Mouse (Mus musculus) hindbrain, embryonic 16.5 days (tissue): ENCODE data around the gene Lrp11. TPM values are rescaled to one million over a fixed set of nuclear protein-coding genes. Genes with fewer than 3 reads are reported as not detected.
"Not testable (repeated sequence)": the region's sequence is repeated elsewhere in the genome, so short reads cannot be mapped to it uniquely, and the experiment has no call there.

Source experiments
- ATAC-seq: fragments of 200-750 bp; cut with Nextera tagmentation; 2 replicates; pipeline ENCODE4 v1.8.0; 2017; ENCODE audit warnings: moderate TSS enrichment, moderate library complexity
- H3K27ac ChIP-seq: fragments of 300-500 bp; sonication (generic); 2 replicates; pipeline ENCODE4 v1.5.1; 2014; ENCODE audit warnings: low read depth, mild to moderate bottlenecking, control low read depth, low read length, moderate library complexity
- H3K27me3 ChIP-seq: fragments of 300-500 bp; sonication (generic); replicated peaks from 2 replicates; pipeline ENCODE4 v1.6.1; 2014; ENCODE audit warnings: low read length; ENCODE audit not compliant: control insufficient read depth, insufficient read depth
- H3K36me3 ChIP-seq: fragments of 300-500 bp; sonication (generic); 2 replicates; pipeline ENCODE4 v1.6.1; 2014; ENCODE audit warnings: mild to moderate bottlenecking, low read length, moderate library complexity, mixed read lengths; ENCODE audit not compliant: control insufficient read depth, insufficient read depth
- H3K4me1 ChIP-seq: fragments of 300-500 bp; sonication (generic); 2 replicates; pipeline ENCODE4 v1.6.1; 2014; ENCODE audit warnings: low read depth, low read length; ENCODE audit not compliant: control insufficient read depth, insufficient read depth
- H3K4me2 ChIP-seq: fragments of 300-500 bp; sonication (generic); 2 replicates; pipeline ENCODE4 v1.6.1; 2014; ENCODE audit warnings: mild to moderate bottlenecking, low read length, control low read depth, moderate library complexity
- H3K4me3 ChIP-seq: fragments of 300-500 bp; sonication (generic); 2 replicates; pipeline ENCODE4 v1.5.1; 2014; ENCODE audit warnings: mild to moderate bottlenecking, low read length, control low read depth, moderate library complexity
- H3K9ac ChIP-seq: fragments of 300-500 bp; sonication (generic); 2 replicates; pipeline ENCODE4 v1.6.1; 2014; ENCODE audit warnings: low read depth, mild to moderate bottlenecking, control low read depth, low read length, moderate library complexity
- H3K9me3 ChIP-seq: fragments of 300-500 bp; sonication (generic); 2 replicates; pipeline ENCODE4 v1.6.1; 2014; ENCODE audit warnings: mild to moderate bottlenecking, low read length, moderate library complexity; ENCODE audit not compliant: control insufficient read depth
- WGBS: fragments of 180-500 bp; shearing (Covaris S2); extraction: QIAGEN DNeasy Blood & Tissue Kit; methylation state at CpG from one replicate; pipeline ENCODE4 v1.1.7; 2014; 5-methylcytosine and 5-hydroxymethylcytosine counted together
- polyA plus RNA-seq: library from polyadenylated mRNA; unstranded; fragments of >200 nt; fragmentation: Nextera tagmentation; extraction: Ambion mirVana; gene quantifications from 2 replicates; pipeline ENCODE4 v1.2.1, GENCODE M21; 2015

Lrp11 gene
- polyA plus RNA-seq, 1 experiment from 2014 or later: 41.3 TPM

DNA sequence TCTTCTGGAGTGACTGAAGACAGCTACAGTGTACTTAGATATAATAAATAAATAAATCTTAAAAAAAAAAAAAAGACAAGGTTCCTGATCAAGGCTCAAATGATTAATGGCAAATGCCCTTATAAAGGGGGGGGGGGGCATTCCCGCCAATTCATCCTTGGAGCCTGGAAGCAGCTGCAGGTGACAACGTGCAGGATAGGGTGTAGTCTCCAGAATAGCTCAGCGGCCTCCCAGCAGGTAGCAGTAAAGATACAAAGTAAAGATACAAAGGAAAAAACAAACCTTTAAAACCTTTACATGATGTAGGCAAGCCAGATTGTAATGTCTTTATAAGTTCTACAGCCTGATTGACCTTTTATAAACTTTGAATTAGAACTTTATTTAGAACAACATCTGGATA, 28.0 kb downstream of the Lrp11 start:
- H3K4me2 ChIP-seq, H3K9me3 ChIP-seq, H3K27ac ChIP-seq, H3K4me1 ChIP-seq, H3K27me3 ChIP-seq, H3K9ac ChIP-seq, H3K36me3 ChIP-seq, H3K4me3 ChIP-seq, ATAC-seq: not testable (repeated sequence)
- 38% methylated on average over 3 of the region's 3 CpGs for WGBS

DNA sequence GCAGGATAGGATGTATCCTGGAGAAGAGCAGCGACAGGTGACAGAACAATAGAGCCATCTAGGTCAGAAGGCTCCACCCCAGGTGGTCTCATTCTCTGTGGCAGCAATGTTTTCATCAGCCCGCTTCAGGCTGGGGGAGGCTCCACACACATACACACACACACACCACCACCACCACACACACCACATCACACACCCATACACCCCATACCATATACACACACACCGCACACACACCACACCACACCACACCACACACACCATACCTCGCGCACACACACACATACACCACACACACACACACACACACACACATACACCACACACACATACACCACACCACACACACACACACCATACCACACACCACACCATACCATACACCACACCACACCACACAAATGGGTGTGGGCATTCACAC, 30.2 kb downstream of the Lrp11 start:
- no peak overlapping the region for H3K9ac ChIP-seq
- peaks cover 2% of the 10 kb centered on the region for H3K9me3 ChIP-seq
- no peak for ATAC-seq
- H3K27ac ChIP-seq: no peak overlapping the region
- no peaks in the 10 kb centered on the region for H3K4me1 ChIP-seq
- peaks cover 3% of the 10 kb centered on the region for H3K36me3 ChIP-seq
- no peak overlapping the region for H3K4me3 ChIP-seq
- no peaks in the 10 kb centered on the region for H3K27me3 ChIP-seq
- 74% methylated on average over 5 of the region's 5 CpGs for WGBS
- H3K4me2 ChIP-seq: no peak overlapping the region

DNA sequence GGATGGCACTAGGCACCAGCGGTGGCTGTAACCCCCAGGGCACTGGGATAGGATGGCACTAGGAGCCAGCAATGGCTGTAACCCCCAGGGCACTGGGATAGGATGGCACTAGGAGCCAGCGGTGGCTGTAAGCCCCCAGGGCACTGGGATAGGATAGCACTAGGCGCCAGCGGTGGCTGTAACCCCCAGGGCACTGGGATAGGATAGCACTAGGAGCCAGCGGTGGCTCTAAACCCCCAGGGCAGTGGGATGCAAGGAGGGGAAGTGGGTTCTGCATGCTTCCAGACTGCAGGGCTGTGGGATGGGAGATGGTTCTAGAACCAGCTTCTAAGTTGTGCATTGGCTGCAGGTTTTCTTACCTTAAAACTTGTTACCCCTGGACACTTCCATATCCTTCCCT, 31.1 kb downstream of the Lrp11 start:
- H3K4me3 ChIP-seq: no peak overlapping the region
- H3K9ac ChIP-seq: no peak overlapping the region
- ATAC-seq: no peak
- WGBS: 62% methylated on average over 5 of the region's 5 CpGs
- H3K4me2 ChIP-seq: no peak overlapping the region
- peaks cover 2% of the 10 kb centered on the region for H3K36me3 ChIP-seq
- no peaks in the 10 kb centered on the region for H3K27me3 ChIP-seq
- no peaks in the 10 kb centered on the region for H3K9me3 ChIP-seq
- H3K4me1 ChIP-seq: no peaks in the 10 kb centered on the region
- no peak overlapping the region for H3K27ac ChIP-seq

DNA sequence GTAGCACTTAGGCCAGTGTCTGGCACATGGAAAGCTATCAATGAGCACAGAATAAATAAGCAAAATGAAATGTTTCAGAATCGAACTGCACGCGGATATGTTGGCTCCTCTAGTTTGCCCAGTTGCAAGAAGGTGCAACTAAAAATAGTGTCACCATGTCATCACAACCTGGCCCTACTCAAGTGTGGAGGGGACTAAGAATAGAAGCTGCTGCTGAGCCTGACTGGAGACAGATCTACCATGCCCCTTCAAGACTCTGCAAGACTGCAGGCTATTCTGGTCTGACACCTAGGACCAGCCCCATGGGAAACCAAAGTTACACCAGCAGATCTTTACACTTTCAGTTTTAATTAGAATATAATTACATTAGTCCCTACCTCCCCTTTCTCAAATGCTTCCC, 32.8 kb downstream of the Lrp11 start:
- 89% methylated on average over 3 of the region's 3 CpGs for WGBS
- H3K27me3 ChIP-seq: no peaks in the 10 kb centered on the region
- H3K4me3 ChIP-seq: no peak overlapping the region

DNA sequence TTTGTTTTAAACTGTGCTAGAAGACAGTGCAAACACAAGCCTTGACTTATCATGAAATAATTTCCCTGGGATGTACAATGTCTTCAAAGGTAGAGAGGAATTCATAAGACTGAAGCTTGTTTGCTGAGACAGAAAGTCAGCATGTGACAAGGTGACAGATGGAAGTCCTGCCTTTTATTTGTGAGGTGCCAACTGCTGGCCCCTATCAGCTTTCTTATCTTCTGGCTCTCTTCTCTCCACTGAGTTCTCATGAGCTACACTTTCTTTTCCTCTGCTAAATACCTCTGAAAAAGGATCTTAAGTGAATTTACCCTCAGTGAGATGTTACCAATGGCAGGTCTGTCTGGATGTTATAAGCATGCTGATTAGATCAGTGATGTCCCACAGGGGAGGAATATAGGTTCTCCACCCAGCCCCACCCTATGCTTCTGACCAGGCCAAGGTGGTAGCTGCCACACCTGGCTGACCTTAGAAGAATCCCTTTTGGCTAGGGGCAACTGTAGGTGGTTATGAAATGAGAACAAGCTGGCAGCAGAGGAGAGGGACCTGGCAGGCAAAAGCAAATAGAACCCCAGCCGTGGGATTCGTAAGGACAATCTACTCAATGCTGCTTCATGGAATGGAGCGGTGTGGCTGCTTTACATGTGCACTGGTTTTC, 34.4 kb downstream of the Lrp11 start:
- no peaks in the 10 kb centered on the region for H3K9me3 ChIP-seq
- no peak for ATAC-seq
- H3K27me3 ChIP-seq: no peaks in the 10 kb centered on the region
- H3K4me3 ChIP-seq: no peak overlapping the region
- peaks cover 6% of the 10 kb centered on the region for H3K36me3 ChIP-seq
- H3K4me1 ChIP-seq: no peaks in the 10 kb centered on the region
- WGBS: 92% methylated on average over 3 of the region's 3 CpGs
- no peak overlapping the region for H3K4me2 ChIP-seq
- no peak overlapping the region for H3K27ac ChIP-seq
- H3K9ac ChIP-seq: no peak overlapping the region

More for the DNA sequence above, 32.8 kb downstream of the Lrp11 start:
- ATAC-seq: no peak
- Histone ChIP-seq H3K27ac (no peak overlapping the region), H3K4me2 (no peak overlapping the region), H3K36me3 (peaks cover 3% of the 10 kb centered on the region), H3K9me3 (no peaks in the 10 kb centered on the region), H3K9ac (no peak overlapping the region), H3K4me1 (no peaks in the 10 kb centered on the region)

DNA sequence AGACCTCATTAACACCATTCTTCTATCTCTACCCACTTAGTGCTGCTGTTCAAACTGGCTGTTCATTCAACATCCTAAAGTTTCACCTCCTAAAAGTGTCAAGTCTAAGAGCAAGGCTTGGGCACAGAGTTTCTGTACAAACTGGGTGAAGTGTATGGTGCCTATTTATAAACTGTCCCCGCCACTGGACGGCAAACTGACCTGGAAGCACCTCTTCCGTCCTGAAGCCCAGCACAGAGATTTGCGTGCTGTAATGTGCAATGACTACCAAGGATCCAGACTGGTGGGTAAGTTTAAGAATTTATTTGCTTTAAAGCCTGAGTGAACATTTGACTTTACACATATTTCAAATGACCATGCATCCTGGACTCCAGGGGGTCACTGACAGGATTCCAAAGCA, 39.5 kb downstream of the Lrp11 start:
- no peak overlapping the region for H3K4me2 ChIP-seq
- H3K4me3 ChIP-seq: no peak overlapping the region
- no peak for ATAC-seq
- peaks cover 16% of the 10 kb centered on the region for H3K36me3 ChIP-seq
- H3K4me1 ChIP-seq: no peaks in the 10 kb centered on the region
- no peak overlapping the region for H3K9ac ChIP-seq
- no peaks in the 10 kb centered on the region for H3K9me3 ChIP-seq
- no peak overlapping the region for H3K27ac ChIP-seq
- no peaks in the 10 kb centered on the region for H3K27me3 ChIP-seq
- 95% methylated on average over 4 of the region's 4 CpGs for WGBS

DNA sequence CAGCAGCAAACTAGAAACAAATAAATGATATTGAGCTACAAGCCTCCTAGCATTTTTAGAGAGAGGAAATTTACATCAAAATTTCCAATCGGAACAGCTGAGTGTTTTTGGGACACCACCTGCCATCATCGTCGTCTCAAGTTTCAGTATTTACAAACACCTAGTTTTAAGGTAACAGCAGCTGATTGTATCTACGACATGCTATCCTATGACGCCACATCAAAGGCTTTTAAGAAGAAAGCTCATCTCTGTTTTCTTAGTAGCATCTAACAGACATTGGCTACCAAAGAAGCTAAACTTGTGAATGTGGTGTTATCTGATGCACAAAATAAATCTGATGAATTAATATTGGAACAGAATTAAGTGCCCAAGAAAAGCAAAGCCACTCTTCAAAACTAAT, 40.7 kb downstream of the Lrp11 start:
- ATAC-seq: no peak
- WGBS: 95% methylated on average over 5 of the region's 5 CpGs

DNA sequence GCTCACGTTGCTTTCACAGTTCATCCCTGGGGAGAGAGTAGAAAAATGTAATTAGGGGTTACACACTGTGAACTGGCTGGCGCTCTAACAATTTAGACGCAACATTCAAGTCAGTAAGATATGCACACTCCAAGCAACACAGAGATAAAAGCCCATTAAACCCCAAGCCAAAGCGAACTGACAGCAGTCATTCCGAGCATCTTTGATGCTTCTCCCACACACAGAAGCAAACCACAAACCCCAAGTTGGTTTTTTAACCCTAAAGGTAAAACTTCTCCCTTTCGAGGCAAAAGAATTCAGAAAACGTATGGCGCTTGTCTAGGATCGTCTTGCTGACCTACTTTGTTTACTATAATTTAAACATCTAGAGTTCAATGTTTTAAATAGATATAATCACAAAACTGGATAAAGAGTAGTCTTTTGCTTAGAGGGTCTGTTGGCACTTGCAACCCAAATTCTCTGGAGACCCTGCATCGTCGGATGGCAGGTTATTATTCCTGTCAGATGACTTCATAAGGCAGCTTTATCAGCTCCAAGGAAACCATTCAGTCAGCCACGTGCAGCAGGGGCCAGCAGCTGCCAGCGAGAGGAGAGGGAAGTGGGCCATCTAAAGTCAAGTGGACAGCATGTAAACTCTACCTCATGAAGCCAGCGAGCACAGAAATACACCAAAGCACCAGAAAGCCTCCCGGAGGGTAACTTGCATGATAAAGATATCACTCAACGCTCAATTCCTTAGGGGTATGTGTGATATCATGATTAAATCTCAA, 41.5 kb downstream of the Lrp11 start:
- no peak overlapping the region for H3K27ac ChIP-seq
- no peak overlapping the region for H3K4me3 ChIP-seq
- no peak overlapping the region for H3K9ac ChIP-seq
- H3K9me3 ChIP-seq: no peaks in the 10 kb centered on the region
- no peak overlapping the region for H3K4me2 ChIP-seq
- no peaks in the 10 kb centered on the region for H3K27me3 ChIP-seq
- no peaks in the 10 kb centered on the region for H3K4me1 ChIP-seq
- ATAC-seq: no peak
- H3K36me3 ChIP-seq: peaks cover 16% of the 10 kb centered on the region
- WGBS: 75% methylated on average over 16 of the region's 16 CpGs

More for the DNA sequence above, 40.7 kb downstream of the Lrp11 start:
- Histone ChIP-seq H3K9ac (no peak overlapping the region), H3K9me3 (no peaks in the 10 kb centered on the region), H3K4me2 (no peak overlapping the region), H3K4me3 (no peak overlapping the region), H3K27me3 (no peaks in the 10 kb centered on the region), H3K4me1 (no peaks in the 10 kb centered on the region), H3K27ac (no peak overlapping the region), H3K36me3 (peaks cover 16% of the 10 kb centered on the region)

DNA sequence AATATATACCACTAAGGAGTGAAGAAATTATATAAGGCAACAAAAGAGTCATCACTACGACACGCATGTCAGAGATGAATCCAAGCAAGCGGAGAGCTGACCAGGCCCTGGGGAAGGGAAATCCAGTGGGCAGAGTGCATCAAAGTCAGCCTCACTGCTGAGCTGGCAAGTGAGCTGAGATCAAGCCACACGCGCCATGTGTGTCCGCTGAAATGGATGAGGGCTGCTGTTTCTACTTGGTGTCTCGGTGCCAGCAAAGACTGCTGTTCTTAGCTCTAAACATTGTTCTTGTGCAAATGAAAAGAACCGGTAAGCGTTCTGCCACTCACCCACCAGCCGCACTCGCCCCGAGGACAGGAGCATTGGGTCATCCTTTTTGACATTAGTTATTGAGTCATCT, 50.8 kb downstream of the Lrp11 start:
- Histone ChIP-seq H3K9ac (no peak overlapping the region), H3K4me3 (no peak overlapping the region), H3K4me2 (no peak overlapping the region), H3K4me1 (no peaks in the 10 kb centered on the region), H3K27ac (no peak overlapping the region), H3K36me3 (peaks cover 29% of the 10 kb centered on the region), H3K27me3 (no peaks in the 10 kb centered on the region), H3K9me3 (no peaks in the 10 kb centered on the region)
- 92% methylated on average over 12 of the region's 12 CpGs for WGBS
- ATAC-seq: no peak
